Mouse (Mus musculus) erythroblast, embryonic 14.5 days (primary cell): ENCODE results near the gene Kansl3.

Experiments
- GATA1 ChIP-seq: IDR thresholded peaks from 2 replicates; pipeline ENCODE4 v1.6.1; 2012; ENCODE audit warnings: low read length, inconsistent platforms, mixed read lengths
- TAL1 ChIP-seq: IDR thresholded peaks from 3 replicates; pipeline ENCODE4 v1.6.1; 2012; ENCODE audit warnings: low read length, inconsistent platforms, mixed read lengths

- no peak for TF ChIP-seq GATA1
- no peak for TF ChIP-seq TAL1
These were observed 61.3 kb downstream of the Kansl3 start, which contains the start of gene Arid5a for GRCm38 (mm10) chr1:36307495-36308280.
